Mouse (Mus musculus): ENCODE data around the gene Socs4.

DNA sequence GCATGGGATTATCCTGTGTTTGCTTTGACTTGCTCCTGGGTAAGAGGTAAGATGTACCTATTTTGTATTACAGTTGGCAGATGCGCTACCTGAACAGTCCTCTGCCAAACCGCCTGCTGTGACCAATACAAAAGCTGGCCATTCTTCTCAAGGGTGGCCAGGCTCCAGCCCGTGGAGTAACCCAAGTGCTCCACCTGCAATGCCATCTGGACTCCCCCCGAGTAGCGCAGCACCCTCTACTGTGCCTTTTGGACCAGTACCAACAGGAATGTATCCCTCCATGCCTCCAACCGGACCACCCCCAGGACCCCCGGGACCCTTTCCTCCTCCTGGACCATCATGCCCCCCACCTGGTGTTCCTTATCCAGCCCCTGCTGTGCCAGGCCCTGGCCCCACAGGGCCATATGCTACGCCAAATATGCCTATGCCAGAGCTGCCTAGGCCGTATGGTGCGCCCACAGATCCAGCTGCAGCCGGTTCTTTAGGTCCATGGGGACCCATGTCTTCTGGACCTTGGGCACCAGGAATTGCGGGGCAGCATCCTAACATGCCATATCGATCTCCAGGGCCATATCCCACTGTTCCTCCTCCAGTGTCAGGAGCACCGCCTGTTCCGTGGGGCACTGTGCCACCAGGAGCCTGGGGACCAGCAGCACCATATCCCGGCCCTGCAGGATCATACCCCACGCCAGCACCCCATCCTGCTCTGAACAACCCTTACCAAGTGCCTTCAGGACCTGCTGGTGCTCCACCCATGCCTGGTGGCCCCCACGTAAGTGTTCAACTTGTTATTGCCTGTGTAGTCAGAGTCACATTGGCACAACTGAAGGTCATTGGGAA lies 33.8 kb downstream of the Socs4 start:
- TF ChIP-seq FLI1 (IDR thresholded peaks at IDR 0.05; ENCODE audit: low read length) (no peak), GATA1 (IDR thresholded peaks at IDR 0.05; ENCODE audit: borderline replicate concordance, low read length) (no peak)

Data from megakaryocyte, embryonic 14.5 days (primary cell).